Comparison of ENCODE assay signal across 14 mouse cellular contexts in genomic region chr1:119302349-119302995, GRCm38 (mm10).
DNase-seq lines count a peak whose midpoint lies in the region; TF ChIP-seq lines count a peak whose summit lies in the region.
"Had no signal": no experiment of that assay in that cellular context is flagged by ENCODE, and none has a peak within 500 bp of the region (broad histone marks: within the 10 kb centered on the region; RNA-seq: fewer than 3 reads in every experiment).

No protein-coding gene starts in this region.

- H3K27me3 ChIP-seq in thymus, adult 2 months (ENCODE audit: control insufficient read depth, insufficient read depth, low read length) = no peaks in the 10 kb centered on the region

- H3K9ac ChIP-seq in ES-E14 (ENCODE audit: insufficient read depth, low read depth, low read length, poor library complexity, severe bottlenecking) = peak overlapping the region; percentile 67; the same call in 1 of the 2 replicates

- peak overlapping the region; percentile 48 to 57 for H3K4me3 ChIP-seq in ES-E14 (ENCODE audit: insufficient read depth in 1 of 2, low read depth in 1 of 2, low read length in 2 of 2, poor library complexity in 1 of 2, severe bottlenecking in 1 of 2)
- no peak overlapping the region for H3K4me3 ChIP-seq in thymus, adult 2 months (ENCODE audit: control insufficient read depth, insufficient read depth, low read length)

- no peak for TF ChIP-seq CTCF in thymus, adult 2 months (IDR thresholded peaks at IDR 0.05; ENCODE audit: borderline replicate concordance, control insufficient read depth, extremely low read depth, insufficient read depth, low read length, poor library complexity)

- no peak for TF ChIP-seq POLR2A in thymus, adult 2 months (IDR thresholded peaks at IDR 0.05; ENCODE audit: control insufficient read depth, extremely low read depth, insufficient read depth, low read length, poor library complexity)

- in situ Hi-C loops in ES-E14 (cut with MboI; ENCODE audit: low sequenced_read_pairs in 2 of 2, unreplicated experiment in 2 of 2) = no loop called here

- no peaks in the 10 kb centered on the region for H3K9me3 ChIP-seq in ES-E14 (ENCODE audit: control insufficient read depth, insufficient read depth, low read depth, low read length)

- DNase-seq in left cerebral cortex, postnatal 4 days = peak; percentile 73
- DNase-seq in left cerebral cortex, adult 11 months (ENCODE audit: low spot score) = no peak
- DNase-seq in ES-E14 (ENCODE audit: low read depth, low spot score) = peak; percentile 65
- peak; percentile 40 for DNase-seq in adrenal gland, postnatal 25 days
- peak; percentile 44 to 75 for DNase-seq in lung, postnatal 4 days
- DNase-seq in thymus, adult 2 months = no peak
- DNase-seq in heart, adult 11 months = no peak
- DNase-seq in spleen, postnatal 36 days (ENCODE audit: low spot score in 2 of 2) = no peak
- DNase-seq: embryo, embryonic 11 days; heart, adult 18-20 months; heart, postnatal 36 days; kidney, adult 9 months; right cerebral cortex, adult 18-20 months had no signal

- H3K4me1 ChIP-seq in ES-E14 (ENCODE audit: control insufficient read depth in 2 of 2, insufficient read depth in 2 of 2, low read length in 2 of 2, poor library complexity in 1 of 2) = peaks cover 26 to 38% of the 10 kb centered on the region in 2 experiments
- H3K4me1 ChIP-seq in thymus, adult 2 months (replicated peaks; ENCODE audit: control insufficient read depth, insufficient read depth, low read length) = no peaks in the 10 kb centered on the region

- intact Hi-C loops in left cerebral cortex, postnatal 4 days (cut with DNase I) = no loop called here

- H3K36me3 ChIP-seq in ES-E14 (ENCODE audit: control insufficient read depth, insufficient read depth, low read length, poor library complexity, severe bottlenecking) = no peaks in the 10 kb centered on the region
- H3K36me3 ChIP-seq in thymus, adult 2 months (ENCODE audit: control insufficient read depth, insufficient read depth, low read length) = no peaks in the 10 kb centered on the region
- H3K36me3 ChIP-seq: G1E had no signal

- 80% methylated on average over 7 of the region's 7 CpGs for WGBS in thymus, adult 2 months

- H3K27ac ChIP-seq in ES-E14 (ENCODE audit: insufficient read depth, low read depth, low read length, poor library complexity, severe bottlenecking) = peak overlapping the region; percentile 40; the same call in 1 of the 2 replicates
- no peak overlapping the region for H3K27ac ChIP-seq in thymus, adult 2 months (ENCODE audit: control insufficient read depth, insufficient read depth, low read length)

TF ChIP-seq in ES-E14, 5 proteins besides CTCF, POLR2A, EP300 and RAD21:
- no peak for TF ChIP-seq CHD2 (IDR thresholded peaks at IDR 0.05; ENCODE audit: low read depth, low read length)
- no peak for TF ChIP-seq ZNF384 (IDR thresholded peaks at IDR 0.05; ENCODE audit: low read depth, low read length)

Comparison
In these comparisons a context has a peak if more than half of its experiments do, and no peak if none do; other contexts are left out.
1. DNase-seq: peak in left cerebral cortex, postnatal 4 days (single experiment), ES-E14 (single experiment), adrenal gland, postnatal 25 days (single experiment) and lung, postnatal 4 days (2 of 2); none in left cerebral cortex, adult 11 months (single experiment), thymus, adult 2 months (single experiment), heart, adult 11 months (single experiment) and spleen, postnatal 36 days (0 of 2).